Mouse (Mus musculus): Measurements from ENCODE around the gene Slc44a5.

GRCm38 (mm10) chr3:154081687-154082086 lies 108.5 kb downstream of the Slc44a5 start:
- TF ChIP-seq POLR2A (IDR thresholded peaks at IDR 0.05; ENCODE audit: borderline replicate concordance, extremely low read depth, low read depth, low read length) (no peak), CTCF (IDR thresholded peaks at IDR 0.05; ENCODE audit: insufficient read depth, low read length) (no peak)
